Mouse (Mus musculus) CH12.LX (cell line): Measurements from ENCODE around the gene Aldh1b1. TPM values are rescaled to one million over a fixed set of nuclear protein-coding genes. Genes with fewer than 3 reads are reported as not detected.

Experiments
- DNase-seq: peaks from one replicate; pipeline ENCODE4 v3.0.0-alpha.2; 2013; ENCODE audit errors: extremely low read depth
- H3K27ac ChIP-seq: 2 replicates; pipeline ENCODE4 v1.5.1; 2012; ENCODE audit warnings: low read depth, mild to moderate bottlenecking, control low read depth, moderate library complexity; ENCODE audit not compliant: insufficient read depth
- H3K27me3 ChIP-seq: replicated peaks from 2 replicates; pipeline ENCODE3; 2012; ENCODE audit warnings: inconsistent platforms
- H3K36me3 ChIP-seq, 2 experiments: replicated peaks in 1 of 2; 2 replicates each; pipeline versions ENCODE3 to v1.6.1; 2012; ENCODE audit warnings: inconsistent platforms in 1 of 2, low read length in 1 of 2, mild to moderate bottlenecking in 1 of 2, mixed read lengths in 1 of 2, moderate library complexity in 1 of 2; ENCODE audit not compliant: control insufficient read depth in 1 of 2, insufficient read depth in 1 of 2
- H3K4me1 ChIP-seq, 2 experiments: 2 replicates each; pipeline ENCODE4 v1.6.1; 2012; ENCODE audit warnings: inconsistent platforms in 1 of 2, moderate library complexity in 1 of 2; ENCODE audit not compliant: insufficient read depth in 2 of 2, control insufficient read depth in 1 of 2
- H3K4me2 ChIP-seq: 2 replicates; pipeline ENCODE4 v1.6.1; 2012; ENCODE audit warnings: low read depth, mild to moderate bottlenecking, control low read depth; ENCODE audit not compliant: poor library complexity, insufficient read depth, severe bottlenecking
- H3K4me3 ChIP-seq, 3 experiments: fragments of 150-350 bp in 1 of 3; sonication (generic) in 1 of 3; replicated peaks in 1 of 3; 2 replicates each; pipeline versions ENCODE3 to v1.5.1; 2011 to 2012; ENCODE audit warnings: low read depth in 2 of 3, low read length in 2 of 3, mild to moderate bottlenecking in 2 of 3, moderate library complexity in 2 of 3, control low read depth in 1 of 3, improper control_type of control experiment in 1 of 3, inconsistent platforms in 1 of 3, mixed read lengths in 1 of 3; ENCODE audit not compliant: poor library complexity in 1 of 3
- H3K79me2 ChIP-seq: replicated peaks from 2 replicates; pipeline ENCODE4 v1.6.1; 2012; ENCODE audit warnings: mild to moderate bottlenecking, moderate library complexity; ENCODE audit not compliant: control insufficient read depth, poor library complexity, insufficient read depth, severe bottlenecking; ENCODE audit errors: extremely low read depth
- H3K9ac ChIP-seq: 2 replicates; pipeline ENCODE4 v1.6.1; 2012; ENCODE audit warnings: low read depth, mild to moderate bottlenecking, control low read depth, moderate library complexity; ENCODE audit not compliant: insufficient read depth
- H3K9me3 ChIP-seq: replicated peaks from 2 replicates; pipeline ENCODE3; 2012; ENCODE audit warnings: low read length, inconsistent platforms, mixed read lengths
- CHD2 ChIP-seq: IDR thresholded peaks from 2 replicates; pipeline ENCODE4 v1.6.1; 2011; ENCODE audit warnings: low read length, improper control_type of control experiment
- CTCF ChIP-seq, 2 experiments: IDR thresholded peaks in 1 of 2; conservative IDR thresholded peaks in 1 of 2; 2 replicates each; pipeline ENCODE4 v1.5.1; 2011 to 2012; ENCODE audit warnings: low read depth in 2 of 2, low read length in 2 of 2, improper control_type of control experiment in 1 of 2, inconsistent platforms in 1 of 2, mild to moderate bottlenecking in 1 of 2, moderate library complexity in 1 of 2
- E2F4 ChIP-seq: IDR thresholded peaks from 2 replicates; pipeline ENCODE4 v1.6.1; 2011; ENCODE audit warnings: low read depth, low read length, improper control_type of control experiment; ENCODE audit not compliant: insufficient replicate concordance
- EP300 ChIP-seq: IDR thresholded peaks from 2 replicates; pipeline ENCODE4 v1.6.1; 2011; ENCODE audit warnings: low read length, improper control_type of control experiment
- ETS1 ChIP-seq: conservative IDR thresholded peaks from 2 replicates; pipeline ENCODE4 v1.6.1; 2012; ENCODE audit warnings: low read depth, mild to moderate bottlenecking, inconsistent platforms, low read length, improper control_type of control experiment, moderate library complexity
- GABPA ChIP-seq: IDR thresholded peaks from 2 replicates; pipeline ENCODE4 v1.6.1; 2012; ENCODE audit warnings: low read depth, low read length, improper control_type of control experiment, inconsistent platforms; ENCODE audit not compliant: insufficient replicate concordance
- HCFC1 ChIP-seq: IDR thresholded peaks from 2 replicates; pipeline ENCODE4 v1.6.1; 2012; ENCODE audit warnings: low read depth, mild to moderate bottlenecking, inconsistent platforms, low read length, improper control_type of control experiment
- JUN ChIP-seq: IDR thresholded peaks from 2 replicates; pipeline ENCODE4 v1.6.1; 2011; ENCODE audit warnings: low read depth, mild to moderate bottlenecking, low read length, improper control_type of control experiment, moderate library complexity; ENCODE audit not compliant: insufficient read depth
- MAX ChIP-seq: IDR thresholded peaks from 2 replicates; pipeline ENCODE4 v1.6.1; 2011; ENCODE audit warnings: low read length, improper control_type of control experiment
- MAZ ChIP-seq: IDR thresholded peaks from 2 replicates; pipeline ENCODE4 v1.6.1; 2012; ENCODE audit warnings: low read depth, mild to moderate bottlenecking, inconsistent platforms, low read length, improper control_type of control experiment, moderate library complexity
- MEF2A ChIP-seq: IDR thresholded peaks from 2 replicates; pipeline ENCODE4 v1.6.1; 2014; ENCODE audit warnings: low read depth, mild to moderate bottlenecking, inconsistent platforms, low read length, improper control_type of control experiment, borderline replicate concordance
- MXI1 ChIP-seq: IDR thresholded peaks from 2 replicates; pipeline ENCODE4 v1.6.1; 2011; ENCODE audit warnings: mild to moderate bottlenecking, low read depth, low read length, improper control_type of control experiment
- NELFE ChIP-seq: IDR thresholded peaks from 2 replicates; pipeline ENCODE4 v1.6.1; 2011; ENCODE audit warnings: low read depth, low read length, improper control_type of control experiment
- PAX5 ChIP-seq: IDR thresholded peaks from 2 replicates; pipeline ENCODE4 v1.6.1; 2012; ENCODE audit warnings: low read length, inconsistent platforms, mixed read lengths
- RAD21 ChIP-seq: IDR thresholded peaks from 2 replicates; pipeline ENCODE4 v1.6.1; 2011; ENCODE audit warnings: low read depth, mild to moderate bottlenecking, low read length, improper control_type of control experiment, moderate library complexity
- SIN3A ChIP-seq: IDR thresholded peaks from 2 replicates; pipeline ENCODE4 v1.6.1; 2012; ENCODE audit warnings: low read length, improper control_type of control experiment, inconsistent platforms
- TBP ChIP-seq: conservative IDR thresholded peaks from 2 replicates; pipeline ENCODE4 v1.6.1; 2011; ENCODE audit warnings: low read depth, low read length, improper control_type of control experiment
- USF1 ChIP-seq: IDR thresholded peaks from 2 replicates; pipeline ENCODE4 v1.6.1; 2014; ENCODE audit warnings: low read depth, mild to moderate bottlenecking, inconsistent platforms, low read length, improper control_type of control experiment
- ZC3H11A ChIP-seq: IDR thresholded peaks from 2 replicates; pipeline ENCODE4 v1.6.1; 2012; ENCODE audit warnings: low read depth, mild to moderate bottlenecking, inconsistent platforms, low read length, improper control_type of control experiment
- ZKSCAN1 ChIP-seq: IDR thresholded peaks from 2 replicates; pipeline ENCODE4 v1.6.1; 2012; ENCODE audit warnings: low read depth, inconsistent platforms, low read length, improper control_type of control experiment, borderline replicate concordance
- ZNF384 ChIP-seq: IDR thresholded peaks from 2 replicates; pipeline ENCODE4 v1.6.1; 2012; ENCODE audit warnings: low read depth, low read length, improper control_type of control experiment, inconsistent platforms
- dilution Hi-C: fragments of 300-500 bp; cut with MboI; formaldehyde crosslinking; loops from 2 replicates; pipeline ENCODE4 v1.14.3; 2020; ENCODE audit warnings: low sequenced_read_pairs; ENCODE audit not compliant: extremely low pct_unique_long_range_greater_than_20kb, extremely low pct_ligation_motif_present
- in situ Hi-C: fragments of 300-500 bp; cut with MboI; formaldehyde crosslinking; loops from 3 replicates; pipeline ENCODE4 v1.14.3; 2019; ENCODE audit warnings: low sequenced_read_pairs, low pct_ligation_motif_present, low pct_unique_long_range_greater_than_20kb, mixed read lengths
- polyA plus RNA-seq: library from polyadenylated mRNA; unstranded; fragments of >175 nt; gene quantifications from 2 replicates; pipeline ENCODE4 v1.2.1, GENCODE M21; 2012; ENCODE audit warnings: low read depth; ENCODE audit not compliant: insufficient read length
- total RNA-seq, 2 experiments: library from RNA; depleted of rRNA; stranded (reverse); fragments of 300-350 nt in 1 of 2; fragments of >200 nt in 1 of 2; gene quantifications; 2 replicates each; pipeline ENCODE4 v1.2.3; 2012 to 2014

The Aldh1b1 gene
- total and polyA plus RNA-seq, 3 experiments = 4.9 to 8.3 (median 6.4) TPM

DNA sequence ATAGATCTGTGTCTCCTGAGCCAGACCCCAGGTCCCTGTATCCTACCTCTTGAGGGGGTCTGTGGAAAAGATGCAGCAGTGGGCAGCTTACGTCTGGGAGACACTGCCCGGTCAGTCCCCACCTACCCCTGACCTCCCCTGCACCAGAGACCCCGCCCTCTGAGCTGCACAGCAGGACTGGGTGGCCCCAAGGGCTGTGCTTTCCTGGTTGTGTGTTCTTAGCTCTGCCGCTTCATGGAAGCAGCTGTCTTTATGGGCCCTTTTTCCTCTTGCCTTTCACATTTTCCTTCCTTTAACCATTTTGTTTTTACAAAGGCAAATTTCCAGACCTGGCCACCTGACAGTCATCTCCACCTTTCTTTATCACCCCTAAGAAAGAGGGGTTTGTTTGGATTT is 28.2 kb upstream of the Aldh1b1 start:
- Histone ChIP-seq H3K27ac (no peak overlapping the region), H3K36me3 (no peaks in the 10 kb centered on the region), H3K4me1 (peaks cover 0 to 9% of the 10 kb centered on the region in 2 experiments; a peak in 2 of 4 replicates), H3K9ac (no peak overlapping the region), H3K9me3 (no peaks in the 10 kb centered on the region), H3K4me3 (no peak overlapping the region), H3K4me2 (no peak overlapping the region), H3K79me2 (no peaks in the 10 kb centered on the region), H3K27me3 (no peaks in the 10 kb centered on the region)
- DNase-seq = no peak
- dilution Hi-C loops = no loop called here
- in situ Hi-C loops = no loop called here
- no peak for TF ChIP-seq ZC3H11A
- no peak for TF ChIP-seq USF1
- no peak for TF ChIP-seq SIN3A
- TF ChIP-seq ETS1 = no peak
- no peak for TF ChIP-seq ZKSCAN1
- TF ChIP-seq MXI1 = no peak
- no peak for TF ChIP-seq E2F4
- no peak for TF ChIP-seq PAX5
- TF ChIP-seq RAD21 = no peak
- TF ChIP-seq NELFE = no peak
- TF ChIP-seq HCFC1 = no peak
- TF ChIP-seq JUN = no peak
- TF ChIP-seq CHD2 = no peak
- TF ChIP-seq EP300 = no peak
- no peak for TF ChIP-seq MAX

DNA sequence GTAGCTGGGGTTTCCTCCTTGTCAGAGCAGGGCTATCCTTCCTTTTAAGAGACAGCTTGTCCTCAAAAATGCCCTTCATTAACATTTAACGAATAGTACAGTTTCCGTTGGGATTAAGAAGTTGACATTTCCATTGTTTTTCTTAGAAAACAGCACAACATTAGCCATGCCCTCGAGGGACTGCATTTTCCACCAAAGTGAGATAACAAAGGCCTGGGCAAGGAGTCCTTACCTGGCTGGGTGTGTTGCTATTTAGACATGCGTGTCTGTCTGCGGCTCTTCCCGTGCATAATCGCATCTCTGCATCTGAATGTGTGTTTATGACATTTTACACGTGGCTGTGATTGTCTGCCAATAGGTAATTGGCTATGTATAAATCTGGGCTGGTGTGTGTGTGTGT is 27.6 kb upstream of the Aldh1b1 start:
- Histone ChIP-seq H3K9ac (no peak overlapping the region), H3K27me3 (no peaks in the 10 kb centered on the region), H3K4me3 (no peak overlapping the region), H3K4me2 (no peak overlapping the region), H3K36me3 (no peaks in the 10 kb centered on the region), H3K27ac (no peak overlapping the region), H3K79me2 (no peaks in the 10 kb centered on the region), H3K4me1 (peaks cover 0 to 5% of the 10 kb centered on the region in 2 experiments; a peak in 2 of 4 replicates), H3K9me3 (no peaks in the 10 kb centered on the region)
- in situ Hi-C loops (no loop called here), dilution Hi-C loops (no loop called here)
- DNase-seq = no peak
- no peak for TF ChIP-seq CTCF (conservative IDR thresholded peaks at IDR 0.05 in 1 of 2, IDR thresholded peaks at IDR 0.05 in 1 of 2; ENCODE audit: low read depth in 2 of 2, low read length in 2 of 2)
- TF ChIP-seq ZNF384 = no peak
- TF ChIP-seq MEF2A = no peak
- TF ChIP-seq JUN = no peak
- no peak for TF ChIP-seq TBP
- TF ChIP-seq RAD21 = no peak
- TF ChIP-seq GABPA = no peak
- no peak for TF ChIP-seq MAZ
- no peak for TF ChIP-seq ZKSCAN1
